ENCODE assay signal across 8 mouse cellular contexts in the genomic region with DNA sequence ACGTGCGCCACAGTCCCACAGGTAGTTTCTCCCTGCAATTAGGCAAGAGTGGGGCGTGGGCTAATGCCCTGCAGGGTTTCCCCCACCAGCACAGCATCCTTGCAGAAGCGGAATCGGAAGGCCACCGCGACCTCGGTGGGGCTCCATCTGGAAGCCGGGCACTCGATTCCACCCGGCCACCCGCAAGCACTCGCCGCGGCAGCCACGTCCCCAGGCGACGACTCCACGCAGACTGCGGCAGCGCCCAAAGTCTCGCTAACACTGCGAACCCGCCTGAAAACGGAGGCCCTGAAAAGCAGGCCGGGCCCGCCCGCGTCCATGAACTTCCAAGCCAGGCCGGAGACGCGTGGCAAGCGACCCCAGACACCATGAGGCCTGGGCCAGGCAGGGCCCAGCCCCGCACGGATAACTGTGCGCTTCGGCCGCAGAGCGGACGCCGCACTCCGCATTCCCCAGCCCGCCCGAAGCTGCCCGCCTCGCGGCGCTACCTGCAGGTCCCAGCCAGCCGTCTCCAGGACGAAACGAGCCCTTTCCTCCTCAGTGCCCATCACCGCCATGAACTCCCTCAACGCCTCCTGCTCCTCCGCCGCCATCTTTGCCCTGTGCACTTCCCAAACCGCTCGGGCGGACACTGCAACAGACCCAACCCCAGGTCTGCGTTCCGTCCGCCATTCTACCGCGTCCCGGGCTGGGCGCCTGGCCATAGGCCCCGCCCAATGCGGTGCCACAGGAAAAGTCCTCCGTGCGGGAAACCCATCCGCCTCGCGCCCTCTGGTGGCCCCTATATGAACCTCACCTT.
DNase-seq lines count a peak whose midpoint lies in the region; ATAC-seq lines count a peak whose summit lies in the region.
"Not testable (repeated sequence)": the region's sequence is repeated elsewhere in the genome, so short reads cannot be mapped to it uniquely, and the experiment has no call there.

No protein-coding gene starts in this region.

- H3K36me3 ChIP-seq in hindbrain, embryonic 13.5 days = not testable (repeated sequence)

- WGBS in hindbrain, embryonic 13.5 days = 8% methylated on average over 70 of the region's 72 CpGs

- peak; percentile 100 for ATAC-seq in hindbrain, embryonic 13.5 days (ENCODE audit: low FRiP score)

- H3K4me3 ChIP-seq in hindbrain, embryonic 13.5 days = peak overlapping the region; percentile 47

- peak overlapping the region; percentile 67 for H3K27ac ChIP-seq in hindbrain, embryonic 13.5 days

- peak; percentile 100 for DNase-seq in MN1 (ENCODE audit: low spot score)
- DNase-seq in cerebellum, postnatal 14 days = peak; percentile 100
- peak; percentile 100 for DNase-seq in frontal cortex, postnatal 25 days (ENCODE audit: low spot score in 2 of 2)
- peak; percentile 100 for DNase-seq in layer of hippocampus, postnatal 25 days (ENCODE audit: extremely low spot score in 1 of 2, low spot score in 1 of 2)
- DNase-seq in lung, postnatal 14 days = peak; percentile 100
- peak; percentile 100 for DNase-seq in retina, adult 2 months (ENCODE audit: low read depth, low spot score)
- peak; percentile 100 for DNase-seq in thymus, postnatal 25 days

- peak overlapping the region; percentile 42 for H3K4me2 ChIP-seq in hindbrain, embryonic 13.5 days

- not testable (repeated sequence) for H3K4me1 ChIP-seq in hindbrain, embryonic 13.5 days (replicated peaks)

- H3K9ac ChIP-seq in hindbrain, embryonic 13.5 days = peak overlapping the region; percentile 77

- H3K9me3 ChIP-seq in hindbrain, embryonic 13.5 days = not testable (repeated sequence)

- not testable (repeated sequence) for H3K27me3 ChIP-seq in hindbrain, embryonic 13.5 days

Comparison
In these comparisons a context has a peak if more than half of its experiments do, and no peak if none do; other contexts are left out.
1. Peak in every context shown above with its lines: DNase-seq, ATAC-seq, H3K4me3 ChIP-seq and H3K27ac ChIP-seq.